Mouse (Mus musculus) ES-E14 (cell line): Measurements from ENCODE around the gene Efcab2. TPM values are rescaled to one million over a fixed set of nuclear protein-coding genes. Genes with fewer than 3 reads are reported as not detected.

Experiments used
- DNase-seq: peaks from one replicate; pipeline ENCODE4 v3.0.0-alpha.2; 2013; ENCODE audit warnings: low read depth, low spot score
- H3K27ac ChIP-seq: 2 replicates; pipeline ENCODE4 v1.5.1; 2012; ENCODE audit warnings: low read depth, mild to moderate bottlenecking, low read length, moderate library complexity, mixed read lengths; ENCODE audit not compliant: poor library complexity, insufficient read depth, severe bottlenecking
- H3K36me3 ChIP-seq: 2 replicates; pipeline ENCODE4 v1.6.1; 2012; ENCODE audit warnings: mild to moderate bottlenecking, low read length, moderate library complexity, mixed read lengths; ENCODE audit not compliant: control insufficient read depth, poor library complexity, insufficient read depth, severe bottlenecking
- H3K4me1 ChIP-seq, 2 experiments: fragments of 150-350 bp in 1 of 2; sonication (generic) in 1 of 2; 2 replicates each; pipeline ENCODE4 v1.6.1; 2012; ENCODE audit warnings: low read length in 2 of 2, mild to moderate bottlenecking in 1 of 2, mixed read lengths in 1 of 2; ENCODE audit not compliant: control insufficient read depth in 2 of 2, insufficient read depth in 2 of 2, poor library complexity in 1 of 2
- H3K4me3 ChIP-seq, 2 experiments: fragments of 150-350 bp in 1 of 2; sonication (generic) in 1 of 2; 2 replicates each; pipeline ENCODE4 v1.5.1; 2012; ENCODE audit warnings: low read length in 2 of 2, low read depth in 1 of 2, mild to moderate bottlenecking in 1 of 2, mixed read lengths in 1 of 2; ENCODE audit not compliant: insufficient read depth in 1 of 2, poor library complexity in 1 of 2, severe bottlenecking in 1 of 2
- H3K9ac ChIP-seq: 2 replicates; pipeline ENCODE4 v1.6.1; 2012; ENCODE audit warnings: low read depth, mild to moderate bottlenecking, low read length, mixed read lengths; ENCODE audit not compliant: poor library complexity, insufficient read depth, severe bottlenecking
- H3K9me3 ChIP-seq: fragments of 150-350 bp; sonication (generic); 2 replicates; pipeline ENCODE4 v1.6.1; 2012; ENCODE audit warnings: low read depth, mild to moderate bottlenecking, low read length; ENCODE audit not compliant: control insufficient read depth, insufficient read depth
- CHD2 ChIP-seq: IDR thresholded peaks from 2 replicates; pipeline ENCODE4 v1.6.1; 2014; ENCODE audit warnings: mild to moderate bottlenecking, low read depth, low read length, inconsistent platforms
- HCFC1 ChIP-seq: IDR thresholded peaks from 2 replicates; pipeline ENCODE4 v1.6.1; 2012; ENCODE audit warnings: low read length, inconsistent platforms, borderline replicate concordance; ENCODE audit not compliant: insufficient read depth
- MAFK ChIP-seq: IDR thresholded peaks from 2 replicates; pipeline ENCODE4 v1.6.1; 2014; ENCODE audit warnings: mild to moderate bottlenecking, low read depth, low read length, inconsistent platforms; ENCODE audit not compliant: insufficient read depth
- ZC3H11A ChIP-seq: IDR thresholded peaks from 2 replicates; pipeline ENCODE4 v1.6.1; 2012; ENCODE audit warnings: low read depth, mild to moderate bottlenecking, inconsistent platforms, low read length, borderline replicate concordance
- ZNF384 ChIP-seq: IDR thresholded peaks from 2 replicates; pipeline ENCODE4 v1.6.1; 2012; ENCODE audit warnings: low read depth, low read length, inconsistent platforms
- in situ Hi-C, 2 experiments: fragments of 600-800 bp; cut with MboI; formaldehyde crosslinking; loops; one replicate each; pipeline ENCODE4 v1.15.1; 2025; ENCODE audit warnings: low sequenced_read_pairs in 2 of 2, inconsistent platforms in 1 of 2; ENCODE audit not compliant: unreplicated experiment in 2 of 2
- total RNA-seq: library from RNA; depleted of rRNA; stranded (reverse); fragments of 300-350 nt; gene quantifications from 2 replicates; pipeline ENCODE4 v1.2.3, GENCODE M21; 2012

Efcab2 gene
- total RNA-seq, 1 experiment = 1.8 TPM

GRCm38 (mm10) chr1:178522389-178522788 is 116.5 kb downstream of the Efcab2 start:
- in situ Hi-C loops = loop anchor here in 1 of 2 experiments (10.0 kb wide), 1 partner anchor 622 kb away; no protein-coding TSS in a partner anchor
- no peak for TF ChIP-seq ZNF384

GRCm38 (mm10) chr1:178523152-178523551 is 117.3 kb downstream of the Efcab2 start:
- TF ChIP-seq HCFC1 (no peak), MAFK (no peak), CHD2 (no peak)
- DNase-seq = no peak
- no peaks in the 10 kb centered on the region for H3K9me3 ChIP-seq
- in situ Hi-C loops = loop anchor here in 1 of 2 experiments (10.0 kb wide), 1 partner anchor 622 kb away; no protein-coding TSS in a partner anchor
- H3K4me3 ChIP-seq = no peak overlapping the region
- no peaks in the 10 kb centered on the region for H3K36me3 ChIP-seq
- H3K4me1 ChIP-seq = no peaks in the 10 kb centered on the region; a peak in 1 of 4 replicates
- no peak overlapping the region for H3K27ac ChIP-seq
- no peak overlapping the region for H3K9ac ChIP-seq

More at GRCm38 (mm10) chr1:178522389-178522788, 116.5 kb downstream of the Efcab2 start:
- no peaks in the 10 kb centered on the region for H3K9me3 ChIP-seq
- DNase-seq = no peak
- no peak overlapping the region for H3K4me3 ChIP-seq
- H3K9ac ChIP-seq = no peak overlapping the region
- no peak overlapping the region for H3K27ac ChIP-seq
- H3K36me3 ChIP-seq = no peaks in the 10 kb centered on the region
- no peaks in the 10 kb centered on the region; a peak in 1 of 4 replicates for H3K4me1 ChIP-seq

GRCm38 (mm10) chr1:178527185-178527546 is 121.3 kb downstream of the Efcab2 start:
- H3K9ac ChIP-seq = 0 out of 2 replicates have a peak overlapping the region, but pooled peaks have one; percentile 6
- H3K27ac ChIP-seq = no peak overlapping the region
- peak overlapping the region; percentile 52 to 79 for H3K4me3 ChIP-seq
- DNase-seq = peak; percentile 87
- H3K36me3 ChIP-seq = no peaks in the 10 kb centered on the region
- H3K9me3 ChIP-seq = no peaks in the 10 kb centered on the region
- no peaks in the 10 kb centered on the region; a peak in 1 of 4 replicates for H3K4me1 ChIP-seq
- in situ Hi-C loops = loop anchor here in 1 of 2 experiments (5.0 to 10.0 kb wide), 2 partner anchors 450 to 618 kb away; no protein-coding TSS in a partner anchor
- TF ChIP-seq HCFC1 (no peak), CHD2 (no peak), ZNF384 (no peak), ZC3H11A (peak; percentile 86), MAFK (no peak)

- no peak overlapping the region for H3K27ac ChIP-seq
- TF ChIP-seq ZC3H11A (no peak), HCFC1 (no peak), MAFK (no peak), CHD2 (no peak), ZNF384 (no peak)
- peak overlapping the region; percentile 52 to 79 for H3K4me3 ChIP-seq
- no peaks in the 10 kb centered on the region for H3K36me3 ChIP-seq
- H3K9ac ChIP-seq = peak overlapping the region; percentile 6
- in situ Hi-C loops = loop anchor here in 1 of 2 experiments (5.0 to 10.0 kb wide), 2 partner anchors 450 to 617 kb away; no protein-coding TSS in a partner anchor
- H3K9me3 ChIP-seq = no peaks in the 10 kb centered on the region
- DNase-seq = no peak
- H3K4me1 ChIP-seq = no peaks in the 10 kb centered on the region; a peak in 1 of 4 replicates
These were observed 121.9 kb downstream of the Efcab2 start for GRCm38 (mm10) chr1:178527547-178528361.
